Mouse (Mus musculus) neural tube, embryonic 12.5 days (tissue): Measurements from ENCODE around the gene Tspan5. TPM values are rescaled to one million over a fixed set of nuclear protein-coding genes. Genes with fewer than 3 reads are reported as not detected.

Experiments
- ATAC-seq: fragments of 200-750 bp; cut with Nextera tagmentation; 2 replicates; pipeline ENCODE4 v1.8.0; 2017; ENCODE audit warnings: low read depth, mild to moderate bottlenecking, moderate TSS enrichment, moderate library complexity; ENCODE audit not compliant: low FRiP score
- H3K27ac ChIP-seq: fragments of 300-500 bp; sonication (generic); 2 replicates; pipeline ENCODE4 v1.5.1; 2016
- H3K27me3 ChIP-seq: fragments of 300-500 bp; sonication (generic); replicated peaks from 2 replicates; pipeline ENCODE4 v1.6.1; 2016; ENCODE audit warnings: mild to moderate bottlenecking
- H3K36me3 ChIP-seq: fragments of 300-500 bp; sonication (generic); 2 replicates; pipeline ENCODE4 v1.6.1; 2016; ENCODE audit warnings: mild to moderate bottlenecking
- H3K4me1 ChIP-seq: fragments of 300-500 bp; sonication (generic); 2 replicates; pipeline ENCODE4 v1.6.1; 2016
- H3K4me2 ChIP-seq: fragments of 300-500 bp; sonication (generic); replicated peaks from 2 replicates; pipeline ENCODE4 v1.6.1; 2016; ENCODE audit warnings: mild to moderate bottlenecking
- H3K4me3 ChIP-seq: fragments of 300-500 bp; sonication (generic); 2 replicates; pipeline ENCODE4 v1.5.1; 2016
- H3K9ac ChIP-seq: fragments of 300-500 bp; sonication (generic); 2 replicates; pipeline ENCODE4 v1.6.1; 2016; ENCODE audit warnings: mild to moderate bottlenecking
- H3K9me3 ChIP-seq: fragments of 300-500 bp; sonication (generic); 2 replicates; pipeline ENCODE4 v1.6.1; 2016; ENCODE audit warnings: mild to moderate bottlenecking
- WGBS: fragments of 180-500 bp; shearing (Covaris S2); methylation state at CpG from one replicate; pipeline ENCODE4 v1.1.7; 2016; 5-methylcytosine and 5-hydroxymethylcytosine counted together
- polyA plus RNA-seq: library from polyadenylated mRNA; unstranded; fragments of >200 nt; fragmentation: Nextera tagmentation; extraction: Ambion mirVana; gene quantifications from 2 replicates; pipeline ENCODE4 v1.2.1, GENCODE M21; 2016

Tspan5 gene
- polyA plus RNA-seq, 1 experiment from 2014 or later: 95.3 TPM

GRCm38 (mm10) chr3:138858649-138859048 lies 116.7 kb downstream of the Tspan5 start:
- no peaks in the 10 kb centered on the region for H3K27me3 ChIP-seq
- peaks cover 80% of the 10 kb centered on the region for H3K4me1 ChIP-seq
- H3K4me3 ChIP-seq: no peak overlapping the region
- H3K9me3 ChIP-seq: no peaks in the 10 kb centered on the region
- WGBS: 69% methylated on average over 6 of the region's 6 CpGs
- H3K4me2 ChIP-seq: 0 out of 2 replicates have a peak overlapping the region, but pooled peaks have one; percentile 12
- 0 out of 2 replicates have a peak overlapping the region, but pooled peaks have one; percentile 33 for H3K9ac ChIP-seq
- no peaks in the 10 kb centered on the region for H3K36me3 ChIP-seq
- peak overlapping the region; percentile 57 for H3K27ac ChIP-seq
- ATAC-seq: no peak

DNA sequence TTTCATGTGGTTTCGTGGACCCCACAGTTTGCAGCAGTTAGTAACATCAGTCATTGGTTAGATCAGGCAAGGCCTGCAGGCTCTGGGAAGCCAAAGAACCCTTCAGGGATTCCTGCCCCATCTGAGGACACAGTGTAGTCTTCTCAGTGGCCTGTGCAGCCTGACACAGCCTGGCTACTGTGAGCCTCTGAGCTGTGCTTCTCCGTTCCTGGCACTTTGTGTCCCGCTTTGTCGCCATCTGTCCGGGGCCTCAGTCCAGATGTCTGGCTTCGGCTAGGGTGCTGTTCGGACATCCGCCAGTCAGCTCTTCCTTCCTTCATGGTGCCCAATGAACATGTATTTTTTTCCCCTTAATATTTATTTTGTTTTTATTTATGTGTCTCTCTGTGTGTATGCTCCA lies 117.2 kb downstream of the Tspan5 start:
- peak overlapping the region; percentile 57 for H3K27ac ChIP-seq
- H3K9me3 ChIP-seq: no peaks in the 10 kb centered on the region
- H3K4me2 ChIP-seq: 0 out of 2 replicates have a peak overlapping the region, but pooled peaks have one; percentile 9
- WGBS: 55% methylated on average over 8 of the region's 8 CpGs
- no peaks in the 10 kb centered on the region for H3K36me3 ChIP-seq
- no peaks in the 10 kb centered on the region for H3K27me3 ChIP-seq
- no peak overlapping the region for H3K4me3 ChIP-seq
- 0 out of 2 replicates have a peak overlapping the region, but pooled peaks have one; percentile 33 for H3K9ac ChIP-seq
- ATAC-seq: no peak
- H3K4me1 ChIP-seq: peaks cover 75% of the 10 kb centered on the region

GRCm38 (mm10) chr3:138859666-138860065 lies 117.7 kb downstream of the Tspan5 start:
- 0 out of 2 replicates have a peak, but pooled peaks have one; percentile 9 for ATAC-seq
- no peaks in the 10 kb centered on the region for H3K36me3 ChIP-seq
- WGBS: 31% methylated on average over 8 of the region's 8 CpGs
- no peaks in the 10 kb centered on the region for H3K9me3 ChIP-seq
- H3K4me3 ChIP-seq: no peak overlapping the region
- H3K9ac ChIP-seq: no peak overlapping the region
- no peaks in the 10 kb centered on the region for H3K27me3 ChIP-seq
- H3K4me2 ChIP-seq: no peak overlapping the region
- peaks cover 70% of the 10 kb centered on the region for H3K4me1 ChIP-seq
- no peak overlapping the region for H3K27ac ChIP-seq

DNA sequence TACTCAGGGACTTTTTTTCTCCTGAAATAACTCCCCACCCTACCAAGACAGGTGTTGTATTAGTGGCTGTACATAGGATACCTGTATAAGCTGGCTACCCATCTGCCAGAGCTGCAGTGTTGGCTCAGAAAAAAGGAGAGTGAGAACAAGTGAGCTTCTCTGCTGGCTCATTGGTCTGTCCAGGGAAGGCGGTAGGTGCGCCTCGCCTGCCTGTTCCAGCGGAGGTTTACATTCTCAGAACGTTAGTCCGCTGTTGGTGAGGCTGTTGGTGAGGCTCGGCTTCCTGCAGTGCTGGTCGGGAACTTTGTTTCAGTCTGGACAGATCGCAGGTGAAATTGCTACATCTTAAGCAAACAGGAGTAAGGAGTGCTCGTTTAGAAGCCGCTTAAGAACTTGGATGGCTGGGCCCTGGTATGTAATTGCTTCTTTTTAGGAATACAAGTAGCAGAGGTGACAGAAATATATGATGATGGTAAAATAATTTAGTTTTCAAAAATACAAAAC lies 118.3 kb downstream of the Tspan5 start:
- Histone ChIP-seq H3K9ac (no peak overlapping the region), H3K36me3 (no peaks in the 10 kb centered on the region), H3K27me3 (no peaks in the 10 kb centered on the region), H3K4me1 (peaks cover 63% of the 10 kb centered on the region), H3K27ac (no peak overlapping the region), H3K4me2 (no peak overlapping the region), H3K4me3 (no peak overlapping the region), H3K9me3 (no peaks in the 10 kb centered on the region)
- no peak for ATAC-seq
- 62% methylated on average over 11 of the region's 11 CpGs for WGBS

- H3K27ac ChIP-seq: no peak overlapping the region
- no peak overlapping the region for H3K4me3 ChIP-seq
- H3K27me3 ChIP-seq: no peaks in the 10 kb centered on the region
- 0 out of 2 replicates have a peak, but pooled peaks have one; percentile 8 for ATAC-seq
- H3K4me1 ChIP-seq: peaks cover 56% of the 10 kb centered on the region
- 37% methylated on average over 9 of the region's 9 CpGs for WGBS
- no peaks in the 10 kb centered on the region for H3K36me3 ChIP-seq
- H3K9me3 ChIP-seq: no peaks in the 10 kb centered on the region
- no peak overlapping the region for H3K4me2 ChIP-seq
- H3K9ac ChIP-seq: no peak overlapping the region
Observed at GRCm38 (mm10) chr3:138861032-138861431, 119.0 kb downstream of the Tspan5 start.

- H3K4me1 ChIP-seq: peaks cover 50% of the 10 kb centered on the region
- WGBS: 76% methylated on average over 3 of the region's 3 CpGs
- no peaks in the 10 kb centered on the region for H3K36me3 ChIP-seq
- H3K27ac ChIP-seq: no peak overlapping the region
- H3K4me3 ChIP-seq: no peak overlapping the region
- no peaks in the 10 kb centered on the region for H3K9me3 ChIP-seq
- H3K27me3 ChIP-seq: no peaks in the 10 kb centered on the region
- H3K9ac ChIP-seq: no peak overlapping the region
- no peak overlapping the region for H3K4me2 ChIP-seq
- ATAC-seq: no peak
Observed at GRCm38 (mm10) chr3:138861589-138861988, 119.6 kb downstream of the Tspan5 start.

- no peak for ATAC-seq
- peaks cover 25% of the 10 kb centered on the region for H3K4me1 ChIP-seq
- H3K36me3 ChIP-seq: no peaks in the 10 kb centered on the region
- H3K27ac ChIP-seq: no peak overlapping the region
- H3K4me2 ChIP-seq: no peak overlapping the region
- H3K9ac ChIP-seq: no peak overlapping the region
- no peaks in the 10 kb centered on the region for H3K9me3 ChIP-seq
- WGBS: 85% methylated on average over 12 of the region's 12 CpGs
- H3K4me3 ChIP-seq: no peak overlapping the region
- no peaks in the 10 kb centered on the region for H3K27me3 ChIP-seq
Observed at GRCm38 (mm10) chr3:138864166-138864648, 122.2 kb downstream of the Tspan5 start.

- H3K36me3 ChIP-seq: no peaks in the 10 kb centered on the region
- no peak overlapping the region for H3K4me3 ChIP-seq
- no peak overlapping the region for H3K4me2 ChIP-seq
- H3K9ac ChIP-seq: no peak overlapping the region
- no peaks in the 10 kb centered on the region for H3K27me3 ChIP-seq
- H3K4me1 ChIP-seq: peaks cover 14% of the 10 kb centered on the region
- WGBS: 89% methylated on average over 5 of the region's 5 CpGs
- no peaks in the 10 kb centered on the region for H3K9me3 ChIP-seq
- no peak for ATAC-seq
- no peak overlapping the region for H3K27ac ChIP-seq
Observed at GRCm38 (mm10) chr3:138865271-138865670, 123.3 kb downstream of the Tspan5 start.

- Histone ChIP-seq H3K27ac (no peak overlapping the region), H3K4me2 (no peak overlapping the region), H3K36me3 (peaks cover 3% of the 10 kb centered on the region; the same call in 1 of the 2 replicates), H3K9me3 (no peaks in the 10 kb centered on the region), H3K27me3 (no peaks in the 10 kb centered on the region), H3K9ac (no peak overlapping the region), H3K4me1 (no peaks in the 10 kb centered on the region; the same call in 1 of the 2 replicates), H3K4me3 (no peak overlapping the region)
- 86% methylated on average over 16 of the region's 16 CpGs for WGBS
- ATAC-seq: 0 out of 2 replicates have a peak, but pooled peaks have one; percentile 35
Observed at GRCm38 (mm10) chr3:138867149-138867848, 125.3 kb downstream of the Tspan5 start.

DNA sequence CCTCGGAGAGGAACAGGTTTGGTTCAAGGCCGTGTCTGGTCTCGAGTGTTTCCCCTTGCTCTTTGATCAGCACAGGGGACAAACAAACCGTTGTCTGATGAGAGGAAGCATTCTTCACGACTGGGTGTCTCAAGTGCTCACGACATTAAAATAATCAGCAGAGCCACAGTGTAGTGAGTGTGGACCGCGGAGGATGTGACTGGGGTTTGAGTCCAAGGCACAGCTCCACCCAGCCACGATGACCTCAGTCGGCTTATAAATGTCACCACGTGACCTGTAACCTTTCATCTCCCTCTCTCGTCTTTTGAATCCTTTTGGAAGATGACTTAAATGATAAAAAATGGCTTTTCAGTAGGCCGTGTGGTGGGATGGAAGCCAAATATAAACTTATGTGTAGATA lies 126.4 kb downstream of the Tspan5 start:
- no peak overlapping the region for H3K4me2 ChIP-seq
- H3K27me3 ChIP-seq: no peaks in the 10 kb centered on the region
- WGBS: 79% methylated on average over 13 of the region's 13 CpGs
- H3K9me3 ChIP-seq: no peaks in the 10 kb centered on the region
- no peak overlapping the region for H3K27ac ChIP-seq
- H3K9ac ChIP-seq: no peak overlapping the region
- H3K4me3 ChIP-seq: no peak overlapping the region
- no peak for ATAC-seq
- no peaks in the 10 kb centered on the region; the same call in 1 of the 2 replicates for H3K4me1 ChIP-seq
- peaks cover 7% of the 10 kb centered on the region for H3K36me3 ChIP-seq

GRCm38 (mm10) chr3:138875282-138875681 lies 133.3 kb downstream of the Tspan5 start:
- Histone ChIP-seq H3K36me3 (peaks cover 28% of the 10 kb centered on the region), H3K27me3 (no peaks in the 10 kb centered on the region), H3K4me3 (no peak overlapping the region), H3K4me2 (no peak overlapping the region), H3K9me3 (no peaks in the 10 kb centered on the region; the same call in 1 of the 2 replicates), H3K27ac (no peak overlapping the region), H3K9ac (no peak overlapping the region), H3K4me1 (peaks cover 7% of the 10 kb centered on the region; the same call in 1 of the 2 replicates)
- 93% methylated on average over 7 of the region's 7 CpGs for WGBS
- no peak for ATAC-seq

DNA sequence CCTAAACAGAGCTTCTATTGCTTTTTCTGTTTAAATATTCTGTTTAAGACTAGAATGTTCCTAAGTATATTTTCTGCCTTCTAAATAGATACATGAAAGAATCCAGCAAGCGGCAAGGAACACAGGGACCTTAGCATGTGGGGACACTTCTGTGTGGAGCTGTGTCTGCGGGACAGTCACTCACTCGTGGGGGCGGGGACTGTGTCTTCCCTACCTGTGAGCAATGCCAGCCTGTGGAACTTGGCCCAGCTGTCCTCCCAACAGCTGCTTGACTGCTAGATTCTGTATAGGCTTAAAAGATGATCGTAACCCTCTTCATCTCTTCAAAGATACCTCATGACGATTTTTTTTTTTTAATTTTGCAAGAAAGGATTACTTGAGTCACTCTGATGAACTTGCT lies 133.9 kb downstream of the Tspan5 start:
- Histone ChIP-seq H3K27me3 (no peaks in the 10 kb centered on the region), H3K36me3 (peaks cover 26% of the 10 kb centered on the region), H3K4me2 (no peak overlapping the region), H3K9ac (no peak overlapping the region), H3K4me3 (no peak overlapping the region), H3K4me1 (peaks cover 10% of the 10 kb centered on the region; the same call in 1 of the 2 replicates), H3K9me3 (no peaks in the 10 kb centered on the region; the same call in 1 of the 2 replicates), H3K27ac (no peak overlapping the region)
- no peak for ATAC-seq
- WGBS: 93% methylated on average over 6 of the region's 6 CpGs
